Mouse (Mus musculus) ovary, postnatal 36 days (tissue): ENCODE data around the gene Mier2.

Experiments used
- DNase-seq: peaks from one replicate; pipeline ENCODE4 v3.0.0; 2022; ENCODE audit warnings: low spot score, mixed read lengths

The Mier2 gene

GRCm38 (mm10) chr10:79496701-79497288, 58.2 kb downstream of the Mier2 start:
- no peak for DNase-seq

- DNase-seq, result no peak
Measured at GRCm38 (mm10) chr10:79495886-79496285, 59.1 kb downstream of the Mier2 start.
